In genomic region chr4:129130149-129130548, GRCm38 (mm10) we compare ENCODE assay signal across 8 mouse cellular contexts. TPM values are rescaled to one million over a fixed set of nuclear protein-coding genes. Genes with fewer than 3 reads are reported as not detected.
A peak's percentile ranks its signal among the peaks of the same experiment; 100 is the strongest.
DNase-seq lines count a peak whose midpoint lies in the region; ATAC-seq lines count a peak whose summit lies in the region.

No protein-coding gene starts in this region.

- no peak overlapping the region; the same call in 1 of the 2 replicates for H3K27ac ChIP-seq in limb, embryonic 11.5 days (replicated peaks; ENCODE audit: low read depth, low read length)
- H3K27ac ChIP-seq in midbrain, embryonic 14.5 days (replicated peaks; ENCODE audit: low read depth, low read length), result no peak overlapping the region

- peak overlapping the region; percentile 28; the same call in 1 of the 2 replicates for H3K4me3 ChIP-seq in limb, embryonic 11.5 days (ENCODE audit: low read depth, low read length)
- H3K4me3 ChIP-seq in midbrain, embryonic 14.5 days (replicated peaks; ENCODE audit: low read depth, low read length), result no peak overlapping the region

- no peaks in the 10 kb centered on the region for H3K9me3 ChIP-seq in limb, embryonic 11.5 days (ENCODE audit: control insufficient read depth, low read length)
- no peaks in the 10 kb centered on the region for H3K9me3 ChIP-seq in midbrain, embryonic 14.5 days (ENCODE audit: control insufficient read depth, low read length)

- H3K4me1 ChIP-seq in limb, embryonic 11.5 days (ENCODE audit: control insufficient read depth, insufficient read depth, low read length), result 0 out of 2 replicates have a peak, but pooled peaks cover 5% of the 10 kb centered on the region
- peaks cover 28% of the 10 kb centered on the region for H3K4me1 ChIP-seq in midbrain, embryonic 14.5 days (ENCODE audit: control insufficient read depth, insufficient read depth, low read length)

- no peaks in the 10 kb centered on the region for H3K27me3 ChIP-seq in limb, embryonic 11.5 days (ENCODE audit: control insufficient read depth, insufficient read depth, low read length)
- peaks cover under 1% of the 10 kb centered on the region; the same call in 1 of the 2 replicates for H3K27me3 ChIP-seq in midbrain, embryonic 14.5 days (ENCODE audit: control insufficient read depth, insufficient read depth, low read length)

- peak overlapping the region; percentile 32 for H3K4me2 ChIP-seq in limb, embryonic 11.5 days (ENCODE audit: low read depth, severe bottlenecking)
- peak overlapping the region; percentile 40 for H3K4me2 ChIP-seq in midbrain, embryonic 14.5 days (ENCODE audit: low read length)

- H3K36me3 ChIP-seq in limb, embryonic 11.5 days (ENCODE audit: control insufficient read depth, insufficient read depth, low read length), result no peaks in the 10 kb centered on the region
- no peaks in the 10 kb centered on the region for H3K36me3 ChIP-seq in midbrain, embryonic 14.5 days (ENCODE audit: control insufficient read depth, insufficient read depth, low read length)

- WGBS in limb, embryonic 11.5 days, result 2% methylated on average over 8 of the region's 8 CpGs
- 3% methylated on average over 8 of the region's 8 CpGs for WGBS in midbrain, embryonic 14.5 days

- H3K9ac ChIP-seq in limb, embryonic 11.5 days (ENCODE audit: low read length), result no peak overlapping the region
- H3K9ac ChIP-seq in midbrain, embryonic 14.5 days (replicated peaks; ENCODE audit: low read length), result no peak overlapping the region

- peak; percentile 61 for ATAC-seq in limb, embryonic 11.5 days (ENCODE audit: insufficient number of reproducible peaks, low FRiP score, low TSS enrichment, low read depth)
- no peak for ATAC-seq in midbrain, embryonic 14.5 days (ENCODE audit: low FRiP score, low TSS enrichment)

- DNase-seq in urinary bladder, postnatal 25 days (ENCODE audit: low spot score), result peak; percentile 45
- no peak for DNase-seq in urinary bladder, postnatal 4 days (ENCODE audit: low spot score in 2 of 2)
- DNase-seq in cerebellum, adult 8-10 months, result peak; percentile 54
- DNase-seq in forelimb bud, embryonic 11.5 days (ENCODE audit: low read depth, low spot score), result peak; percentile 68
- peak; percentile 85 for DNase-seq in limb, embryonic 11.5 days (ENCODE audit: low spot score)
- DNase-seq in midbrain, embryonic 14.5 days, result peak; percentile 78
- DNase-seq in thymus, postnatal 14 days, result peak; percentile 52
- no peak for DNase-seq in ovary, postnatal 10 days (ENCODE audit: low spot score)

RNA-seq across cellular contexts. Expression of gene Fndc5, which starts 6.7 kb away (rescaled TPM):
- 3.7 and 4.5 TPM in 2 replicates for polyA plus RNA-seq in limb, embryonic 11.5 days (2014; fragmentation: Nextera tagmentation; extraction: Ambion mirVana)
- 5.6 and 8.0 TPM in 2 replicates for polyA plus RNA-seq in midbrain, embryonic 14.5 days (2014; fragmentation: Nextera tagmentation; extraction: Ambion mirVana)

RNA-seq across cellular contexts. Expression of gene Hpca, which starts 8.3 kb away (rescaled TPM):
- 0.19 and 0.23 TPM in 2 replicates for polyA plus RNA-seq in limb, embryonic 11.5 days (2014; fragmentation: Nextera tagmentation; extraction: Ambion mirVana)
- 26.4 and 31.7 TPM in 2 replicates for polyA plus RNA-seq in midbrain, embryonic 14.5 days (2014; fragmentation: Nextera tagmentation; extraction: Ambion mirVana)

RNA-seq across cellular contexts. Expression of gene Tmem54, which starts 24.8 kb away (rescaled TPM):
- 4.3 and 4.6 TPM in 2 replicates for polyA plus RNA-seq in limb, embryonic 11.5 days (2014; fragmentation: Nextera tagmentation; extraction: Ambion mirVana)
- not detected in 2 replicates for polyA plus RNA-seq in midbrain, embryonic 14.5 days (2014; fragmentation: Nextera tagmentation; extraction: Ambion mirVana)

RNA-seq across cellular contexts. Expression of gene S100pbp, which starts 59.4 kb away (rescaled TPM):
- 30.5 and 32.3 TPM in 2 replicates for polyA plus RNA-seq in limb, embryonic 11.5 days (2014; fragmentation: Nextera tagmentation; extraction: Ambion mirVana)
- 18.2 and 23.7 TPM in 2 replicates for polyA plus RNA-seq in midbrain, embryonic 14.5 days (2014; fragmentation: Nextera tagmentation; extraction: Ambion mirVana)

RNA-seq across cellular contexts. Expression of gene Yars, which starts 59.4 kb away (rescaled TPM):
- polyA plus RNA-seq in limb, embryonic 11.5 days (2014; fragmentation: Nextera tagmentation; extraction: Ambion mirVana), result 83.1 and 84.8 TPM in 2 replicates
- polyA plus RNA-seq in midbrain, embryonic 14.5 days (2014; fragmentation: Nextera tagmentation; extraction: Ambion mirVana), result 116 and 122 TPM in 2 replicates

Comparison
In these comparisons a context has a peak if more than half of its experiments do, and no peak if none do; other contexts are left out.
1. DNase-seq: peak in urinary bladder, postnatal 25 days (single experiment), cerebellum, adult 8-10 months (single experiment), forelimb bud, embryonic 11.5 days (single experiment), limb, embryonic 11.5 days (single experiment), midbrain, embryonic 14.5 days (single experiment) and thymus, postnatal 14 days (single experiment); none in urinary bladder, postnatal 4 days (0 of 2) and ovary, postnatal 10 days (single experiment).
2. RNA of gene Hpca, which starts 8.3 kb away (polyA plus RNA-seq): 26.4 to 31.7 TPM in midbrain, embryonic 14.5 days; 0.19 to 0.23 TPM in limb, embryonic 11.5 days; every median in the first group is over 10 times any median in the second.